Mouse (Mus musculus): ENCODE data around the gene Fcnb.

DNA sequence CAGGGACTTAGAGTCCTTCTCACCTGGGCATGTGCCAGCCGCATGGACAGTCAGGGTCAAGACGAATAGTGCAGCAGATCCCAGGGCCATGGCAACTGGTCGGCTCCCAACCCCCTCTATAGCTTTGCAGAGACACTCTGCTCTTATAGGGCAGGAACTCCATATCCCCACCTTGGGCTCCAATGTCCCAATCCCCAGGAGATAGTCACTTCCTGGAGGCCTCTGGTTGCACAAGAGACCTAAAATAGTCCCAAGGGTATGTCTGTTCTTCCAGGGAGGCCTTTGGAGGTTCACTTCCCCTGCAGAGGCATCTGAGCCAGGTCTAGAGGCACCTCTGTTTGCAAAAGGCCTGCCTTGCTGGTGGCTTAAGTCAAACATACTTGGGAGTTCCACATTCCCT is at the start of gene Fcnb:
- TF ChIP-seq CTCF (IDR thresholded peaks at IDR 0.05; ENCODE audit: low read depth), result no peak
- TF ChIP-seq EP300 (IDR thresholded peaks at IDR 0.05; ENCODE audit: low read depth), result no peak
